Mouse (Mus musculus) heart, adult 9 months (tissue): ENCODE measurements around the gene Lman1l.

Source experiments
- DNase-seq, 2 experiments: peaks; one replicate each; pipeline ENCODE4 v3.0.0; 2022; ENCODE audit warnings: low spot score in 2 of 2

Lman1l gene

DNA sequence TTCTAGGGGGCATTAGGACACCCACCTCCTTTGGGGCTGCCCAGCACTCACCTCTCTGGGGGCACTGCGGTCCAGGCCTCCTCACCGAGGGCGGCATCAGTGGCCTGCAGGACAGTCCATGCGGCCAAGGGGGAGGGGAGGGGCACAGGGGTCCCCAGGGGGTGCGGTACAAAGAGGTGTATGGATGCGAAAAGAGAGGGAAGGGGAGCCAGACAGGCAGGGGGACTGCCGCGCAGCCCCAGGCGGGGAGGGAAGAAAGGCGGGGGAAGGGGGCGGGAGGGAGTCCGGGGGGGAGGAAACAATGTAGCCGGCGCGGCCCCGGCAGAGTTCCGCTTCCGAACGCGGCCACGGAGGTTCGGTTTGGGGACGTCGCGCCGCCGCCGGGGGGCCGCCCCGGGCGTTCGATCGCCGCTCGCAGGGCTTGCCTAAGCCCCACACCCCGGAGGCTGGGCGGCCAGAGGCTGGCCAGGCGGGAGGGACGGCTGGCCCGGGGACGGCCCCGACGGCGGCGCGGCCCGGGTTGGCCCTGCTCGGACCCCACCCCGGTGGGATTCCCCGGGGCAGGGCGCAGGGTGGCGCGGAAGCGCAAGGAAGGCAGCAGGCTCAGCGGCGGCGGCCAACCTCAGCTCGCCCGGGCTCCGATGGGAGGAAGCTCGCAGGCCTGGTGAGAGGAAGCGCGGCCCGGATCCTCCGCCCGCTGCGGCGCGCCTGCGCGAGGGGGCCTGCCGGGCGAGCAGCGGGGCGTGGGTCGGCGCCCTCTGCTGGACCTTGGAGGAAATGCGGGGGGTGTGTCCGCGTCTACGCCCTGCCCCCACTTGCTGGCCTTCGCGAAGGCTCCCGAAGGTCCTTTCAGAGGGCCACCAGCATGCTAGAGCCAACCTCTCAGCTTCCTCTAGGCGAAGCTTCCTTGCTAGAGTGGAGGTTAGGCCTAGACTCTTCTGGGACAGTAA lies 24.6 kb upstream of the Lman1l start:
- DNase-seq = peak; percentile 94 to 95

DNA sequence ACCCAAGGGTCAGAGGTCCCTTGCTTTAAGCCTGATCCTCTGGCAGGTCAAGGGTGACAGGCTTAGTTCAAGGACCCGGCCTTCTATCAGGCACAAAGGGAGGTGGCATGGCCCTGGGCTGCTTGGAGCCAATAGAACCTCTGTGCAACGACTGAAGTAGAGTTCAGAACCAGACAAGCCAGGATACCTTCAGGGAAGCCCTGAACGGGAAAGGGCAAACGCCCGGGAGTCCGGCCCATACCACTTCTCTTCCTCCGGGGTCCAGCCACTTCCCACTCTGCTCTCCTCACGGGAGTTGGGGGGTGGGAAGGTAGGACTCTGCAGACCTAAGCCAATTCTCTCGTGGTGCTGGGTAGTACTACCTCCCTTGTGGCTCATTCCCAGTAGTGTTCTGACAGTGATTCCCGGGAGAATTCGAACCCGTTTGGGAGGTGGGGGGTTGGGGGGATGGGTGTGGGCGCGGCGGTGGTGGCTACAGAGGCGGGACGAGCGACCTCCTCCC lies 23.9 kb upstream of the Lman1l start:
- DNase-seq = no peak

DNA sequence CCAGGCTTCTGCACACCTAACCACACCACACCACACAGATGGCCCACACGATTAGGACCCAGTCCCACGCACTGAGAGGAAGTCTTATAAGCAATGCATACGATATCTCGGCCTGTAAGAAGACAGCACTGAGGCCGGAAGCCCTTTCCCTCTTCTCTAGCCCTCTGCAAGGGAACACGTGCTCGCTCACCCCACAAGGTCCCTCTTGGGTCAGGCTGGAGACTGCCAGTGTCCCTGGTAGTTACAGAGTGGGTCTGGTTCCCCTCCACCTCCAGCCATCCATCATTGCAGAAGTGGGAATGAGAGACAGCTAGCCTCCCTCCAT lies 23.2 kb upstream of the Lman1l start:
- peak in 1 of 2 experiments; percentile 43 for DNase-seq

DNA sequence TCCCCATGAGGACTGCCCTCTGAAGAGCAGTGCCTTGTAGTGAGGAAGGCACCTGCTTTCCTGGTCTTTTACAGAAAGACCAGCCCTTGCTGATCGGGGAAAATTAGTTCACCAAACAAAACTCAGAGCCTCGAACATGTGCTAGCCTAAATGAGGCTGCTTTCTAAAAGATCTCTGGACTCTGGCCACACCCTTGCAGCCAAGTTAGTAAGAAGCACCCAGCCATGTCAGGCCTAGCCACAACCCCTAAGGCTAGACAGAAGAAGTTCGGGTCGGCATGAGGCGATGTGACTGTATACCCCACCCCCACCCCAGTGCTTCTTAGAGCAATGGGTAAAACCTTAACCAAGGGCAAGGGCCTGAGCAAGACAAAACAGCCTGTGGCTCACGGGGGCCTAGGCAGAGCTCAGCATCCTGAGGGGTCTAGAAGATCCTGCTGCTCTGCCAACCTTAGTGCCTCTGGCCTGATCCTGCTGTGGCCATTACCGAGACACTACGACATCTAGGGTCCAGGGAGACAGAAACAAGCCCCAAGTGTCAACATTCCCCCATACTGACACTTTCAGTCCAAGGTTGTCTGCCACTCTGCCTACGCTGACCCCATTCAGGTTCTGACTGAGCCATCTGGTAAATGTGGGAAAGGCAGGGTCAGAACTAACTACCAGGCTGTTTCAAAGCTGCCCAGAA lies 22.7 kb upstream of the Lman1l start:
- DNase-seq = no peak

DNA sequence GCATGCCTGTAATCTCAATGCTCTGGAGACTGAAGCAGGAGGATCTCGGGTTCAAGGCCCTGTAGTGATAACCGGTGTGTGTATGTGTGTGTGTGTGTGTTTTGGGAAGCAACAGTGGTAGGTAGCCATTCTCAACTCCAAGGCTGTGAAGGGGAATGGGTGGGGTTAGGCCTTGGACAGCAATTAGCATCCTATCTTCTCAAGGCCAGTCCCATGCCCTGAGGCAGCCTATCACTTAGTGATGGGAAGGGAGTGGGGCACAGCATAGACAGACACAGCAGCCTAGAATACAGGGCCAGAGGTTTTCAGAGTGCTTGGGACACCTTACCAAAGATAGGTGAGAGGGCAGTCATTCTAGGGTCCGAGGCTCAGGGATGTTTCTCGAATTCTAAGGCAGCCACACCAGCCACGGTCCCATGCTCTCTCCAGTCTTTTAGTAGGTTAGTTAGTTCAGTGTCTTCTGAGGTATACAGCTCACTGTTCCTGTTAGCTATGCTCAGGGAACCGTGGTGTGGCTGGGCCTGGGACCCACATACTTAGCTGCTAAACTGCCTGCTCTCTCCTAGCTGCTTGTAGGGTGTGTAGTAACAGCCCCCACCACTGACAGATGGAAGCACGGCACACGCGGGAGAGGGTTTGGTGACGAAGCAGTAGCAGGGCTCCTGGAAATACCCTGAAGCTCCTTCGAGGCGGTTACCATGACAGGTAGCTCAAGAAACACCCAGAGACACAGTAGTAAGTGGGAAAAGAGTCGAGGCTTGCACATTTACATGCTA lies 21.4 kb upstream of the Lman1l start:
- DNase-seq = no peak

DNA sequence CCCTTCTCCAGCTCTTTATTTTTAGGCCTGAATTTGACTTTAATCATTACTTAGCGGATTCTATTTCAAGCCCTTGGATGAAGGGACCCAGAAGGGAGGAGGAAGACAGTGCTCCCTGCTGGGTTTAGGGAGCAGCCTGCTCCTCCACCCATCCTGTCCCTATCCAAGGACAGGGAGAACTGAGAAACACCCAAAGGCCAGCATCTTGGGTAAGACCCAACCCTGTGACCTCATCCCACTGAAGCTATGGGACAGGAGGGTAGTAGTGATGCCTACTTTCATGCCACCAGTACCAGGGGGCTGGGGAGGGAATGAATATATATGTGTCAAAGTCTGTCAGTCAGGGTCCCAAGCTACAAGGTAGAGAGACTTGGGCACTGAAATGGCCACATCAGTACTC lies 20.4 kb upstream of the Lman1l start:
- no peak for DNase-seq

DNA sequence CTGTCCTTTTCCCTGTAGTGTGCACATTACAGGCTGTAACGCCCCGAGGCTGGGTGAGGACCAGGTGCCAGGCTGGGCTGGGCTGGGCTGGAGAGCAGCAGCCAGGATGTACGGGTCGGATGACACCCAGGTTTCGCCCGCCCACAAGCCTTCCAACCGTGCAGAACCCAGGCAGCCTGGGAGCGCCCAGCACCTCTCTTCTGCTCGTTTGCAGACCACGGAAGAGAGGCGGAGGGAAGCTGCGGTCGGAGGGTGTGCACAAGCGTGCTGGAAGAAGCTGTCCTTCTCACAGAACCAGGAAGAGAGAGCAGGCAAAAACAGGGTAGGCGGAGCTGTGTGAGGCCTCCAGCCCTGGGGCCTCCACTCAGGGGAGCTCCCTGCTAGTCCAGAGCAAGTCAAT lies 19.8 kb upstream of the Lman1l start:
- peak; percentile 70 to 84 for DNase-seq

DNA sequence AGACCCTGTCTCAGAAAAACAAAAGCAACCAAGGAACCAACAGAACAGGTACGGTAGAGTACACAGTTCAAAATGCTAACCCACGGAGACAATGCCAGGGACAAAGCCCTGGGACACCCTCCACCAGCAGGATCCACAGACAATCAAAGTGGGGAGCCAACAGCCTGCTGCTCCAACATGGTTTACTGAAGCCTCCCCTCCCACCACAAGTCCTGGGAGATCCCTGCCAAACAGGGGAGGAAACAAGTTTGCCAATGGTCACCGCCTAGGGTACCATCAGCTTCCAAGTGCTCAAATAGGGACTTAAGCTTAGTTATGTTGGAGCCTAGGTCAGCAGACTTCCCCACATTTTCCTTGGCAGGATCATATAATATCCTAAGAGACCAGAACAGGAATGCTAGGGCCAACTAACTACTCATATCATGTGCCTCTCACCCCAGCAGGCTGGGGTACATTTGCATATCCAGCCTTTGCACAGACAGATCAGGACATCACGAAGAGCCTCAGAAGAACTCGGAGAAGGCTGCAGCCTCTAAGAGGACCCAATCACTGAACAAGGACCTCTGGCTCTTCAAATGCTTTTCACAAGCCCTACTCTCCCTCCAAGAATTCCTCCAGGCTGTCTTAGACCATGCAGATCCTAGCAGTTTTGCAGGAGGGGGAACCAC lies 19.2 kb upstream of the Lman1l start:
- DNase-seq = no peak

DNA sequence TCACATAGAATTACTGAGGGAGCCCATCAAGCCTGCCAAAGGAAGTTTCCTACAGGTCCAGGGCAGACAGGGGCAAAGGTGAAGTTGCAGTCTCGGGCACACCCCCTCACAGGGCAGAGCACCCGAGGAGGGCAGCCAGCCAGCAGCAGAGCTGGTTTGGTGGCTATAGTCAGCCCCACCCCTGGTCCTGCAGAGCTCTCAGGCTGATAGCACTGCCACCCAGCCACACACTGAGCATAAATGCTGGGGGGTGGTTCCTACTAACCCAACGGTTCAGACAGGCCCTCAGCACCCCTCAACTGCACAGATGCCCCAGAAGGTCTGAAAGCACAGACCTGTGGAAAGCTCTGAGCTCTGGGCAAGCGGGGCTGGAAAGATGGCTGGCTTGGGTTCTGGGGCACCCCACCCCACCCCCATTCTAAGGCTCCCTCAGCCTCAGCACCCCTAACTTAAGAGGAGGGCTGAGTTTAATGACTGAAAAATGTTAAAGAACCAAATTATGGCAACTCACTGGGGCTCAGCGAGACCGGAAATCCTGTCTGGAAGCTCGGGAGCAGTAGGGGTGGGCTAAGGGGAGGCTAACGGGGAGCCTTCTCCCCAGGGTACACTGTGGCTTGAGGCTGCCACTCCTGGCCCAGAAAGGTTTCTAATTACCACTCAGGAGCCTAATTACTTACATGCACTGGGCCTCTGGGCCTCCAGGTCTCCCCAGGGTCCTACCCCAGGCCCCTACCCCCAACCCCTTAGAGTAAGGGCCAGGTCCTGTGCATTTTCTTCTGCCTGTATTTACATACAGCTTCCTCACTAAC lies 18.3 kb upstream of the Lman1l start:
- peak in 1 of 2 experiments; percentile 43 for DNase-seq

DNA sequence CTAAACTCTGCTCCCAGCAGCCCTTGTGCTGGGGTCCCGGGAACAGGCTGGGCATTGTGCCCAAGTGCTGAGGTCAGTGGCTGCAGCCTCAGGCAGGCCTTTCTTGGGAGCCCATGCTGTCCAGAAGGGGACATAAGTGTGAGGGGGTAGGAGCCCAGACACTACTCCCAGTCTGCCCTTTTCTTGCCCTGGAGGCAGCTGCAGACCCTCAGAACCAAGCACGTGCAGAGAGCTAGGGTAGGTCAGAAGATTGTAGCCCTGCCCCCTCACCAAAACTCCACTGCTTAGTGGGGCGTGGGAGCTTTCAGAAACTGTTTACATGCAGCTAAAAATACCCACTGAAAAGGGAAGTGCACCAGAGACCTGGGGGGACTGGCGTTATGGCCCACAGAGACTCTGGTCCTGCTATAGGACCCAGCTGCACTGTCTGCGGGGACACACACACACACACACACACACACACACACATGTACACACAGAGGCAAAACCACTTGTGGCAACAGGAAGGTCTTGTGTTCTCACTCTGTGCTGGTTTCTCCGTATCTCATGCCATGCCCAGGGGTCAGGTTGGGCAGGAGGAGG lies 17.3 kb upstream of the Lman1l start:
- peak in 1 of 2 experiments; percentile 76 for DNase-seq

DNA sequence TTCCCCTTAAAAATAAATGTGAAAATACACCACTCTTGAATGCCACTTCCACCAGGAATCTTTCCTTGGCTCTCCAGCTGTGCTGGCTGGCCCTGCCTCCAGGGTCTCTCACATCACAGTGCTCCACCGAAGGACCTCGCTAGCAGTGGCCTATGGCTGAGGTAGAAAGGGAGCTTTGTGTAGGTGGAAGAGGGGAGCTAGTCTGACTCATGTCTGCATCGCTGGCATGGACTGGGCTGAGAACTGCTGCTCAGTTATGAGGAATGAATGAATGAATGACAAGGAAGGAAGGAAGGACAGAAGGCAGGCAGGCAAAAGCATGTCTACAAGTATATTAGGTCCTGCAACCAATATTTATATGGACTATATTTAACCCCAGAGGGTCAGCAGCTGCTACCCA lies 16.7 kb upstream of the Lman1l start:
- DNase-seq = no peak

DNA sequence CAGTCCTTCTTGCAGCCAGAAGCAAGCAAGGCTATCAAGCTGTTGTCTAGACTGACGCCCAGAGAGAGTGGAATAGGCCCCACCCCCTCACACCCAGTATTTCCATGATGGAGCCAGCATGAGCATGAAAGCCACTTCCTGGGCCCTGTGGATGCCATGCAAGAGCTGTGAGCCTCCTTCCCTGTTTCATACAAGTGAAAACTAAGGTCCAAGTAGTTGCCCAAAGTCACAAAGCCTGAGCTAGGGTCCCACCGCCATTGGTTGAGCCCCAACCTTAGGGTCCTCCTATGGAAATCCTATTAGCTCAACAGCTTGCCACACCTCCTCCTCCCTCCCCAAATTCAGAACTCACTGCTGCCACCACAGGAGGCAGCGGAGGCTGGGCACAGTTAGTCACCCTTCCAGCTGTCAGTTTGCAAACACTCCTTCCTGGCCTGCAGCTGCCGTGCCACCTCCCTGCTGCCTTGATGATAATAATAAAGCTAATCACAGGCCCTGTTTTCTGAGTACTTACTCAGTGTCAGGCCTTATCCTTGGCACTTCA lies 13.0 kb upstream of the Lman1l start:
- DNase-seq = no peak

DNA sequence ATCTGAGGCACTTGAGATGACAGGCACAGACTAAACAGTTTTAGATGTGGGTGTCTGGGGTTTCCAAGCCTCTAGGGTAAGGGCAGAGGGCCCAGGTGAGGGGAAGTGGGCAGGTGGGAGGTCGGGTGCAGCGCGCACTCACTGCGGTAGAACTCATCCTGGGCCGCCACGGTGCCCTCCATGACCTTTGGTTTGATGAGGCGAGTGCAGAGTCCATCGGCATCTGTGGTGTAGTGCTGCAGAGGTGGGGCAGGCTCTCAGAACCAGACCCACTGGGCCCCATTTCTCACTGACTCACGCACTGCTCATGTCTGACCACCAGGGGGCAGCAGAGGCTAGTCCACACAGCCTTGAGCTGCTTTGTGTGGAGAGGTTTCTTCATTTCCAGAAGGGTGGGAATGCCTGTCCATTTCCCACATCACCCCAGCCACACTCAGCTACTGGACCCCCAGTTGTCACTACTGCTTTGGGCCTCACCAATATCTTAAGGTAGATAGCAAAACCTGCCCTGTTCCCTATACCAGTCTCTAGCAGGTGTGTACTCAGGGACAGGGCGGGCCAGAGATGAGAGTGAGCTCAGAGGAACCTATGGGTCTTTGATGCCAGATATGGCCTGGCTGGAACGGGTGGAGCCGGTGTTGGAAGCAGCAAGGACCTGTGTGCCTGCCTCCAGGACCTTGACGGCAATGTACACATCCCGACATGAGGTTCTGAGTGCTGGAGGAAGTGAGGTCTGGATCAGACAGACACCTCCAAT lies 8.7 kb upstream of the Lman1l start:
- peak; percentile 69 to 74 for DNase-seq

DNA sequence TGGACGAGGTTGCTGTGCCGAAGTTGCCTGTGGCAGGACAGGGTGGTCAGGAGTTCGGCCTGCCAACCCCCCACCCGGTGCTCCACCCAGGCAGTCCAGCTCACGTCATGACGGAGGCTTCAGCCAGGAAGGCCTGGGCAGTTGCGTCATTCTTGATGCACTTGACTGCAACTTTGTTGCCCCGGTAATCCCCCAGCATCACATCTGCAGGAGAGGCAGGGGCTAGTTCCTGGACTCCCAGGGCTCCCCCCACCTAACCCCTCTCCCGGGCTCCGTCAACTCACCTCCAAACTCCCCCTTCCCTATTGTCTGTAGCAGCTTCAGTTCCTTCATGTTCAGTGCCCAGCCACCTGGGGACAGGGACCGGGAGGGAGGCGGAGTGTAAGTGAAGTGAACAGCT lies 8.1 kb upstream of the Lman1l start:
- no peak for DNase-seq

DNA sequence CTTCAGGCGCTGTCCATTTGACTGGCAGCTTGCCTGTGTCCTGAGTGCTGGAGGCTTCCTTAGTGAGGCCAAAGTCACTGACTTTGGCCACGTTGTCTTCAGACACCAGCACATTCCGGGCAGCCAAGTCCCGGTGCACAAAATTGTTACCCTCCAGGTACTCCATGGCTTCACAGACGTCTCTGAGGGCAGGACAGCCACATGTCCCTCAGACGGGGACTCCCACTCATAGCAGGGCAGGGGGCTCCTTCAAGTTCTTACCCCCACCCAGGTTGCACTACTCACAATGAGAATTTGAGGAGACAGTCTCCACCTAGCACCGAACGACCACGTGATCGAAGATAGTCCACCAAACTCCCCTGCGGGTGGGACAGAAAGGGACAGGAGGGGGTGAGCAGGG lies 7.3 kb upstream of the Lman1l start:
- DNase-seq = no peak

DNA sequence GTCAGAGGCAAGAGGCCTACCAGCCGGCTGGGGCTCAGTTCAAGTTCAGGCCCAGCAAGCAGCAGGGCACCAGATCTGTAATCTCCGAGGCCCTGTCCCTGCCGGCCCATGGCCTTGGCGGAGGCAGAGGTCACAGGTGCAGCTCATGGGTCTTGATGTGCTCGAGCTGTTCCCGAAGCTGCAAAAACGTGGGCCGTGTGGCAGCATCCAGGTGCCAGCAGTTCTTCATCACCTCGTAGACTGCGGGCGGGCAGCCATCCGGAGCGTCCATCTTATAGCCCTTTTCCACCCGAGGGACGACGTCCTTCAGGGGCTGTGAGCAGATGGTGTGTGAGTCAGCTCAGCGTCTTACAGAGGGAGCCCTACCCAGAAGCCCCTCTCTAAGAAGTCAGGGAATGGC lies 6.6 kb upstream of the Lman1l start:
- DNase-seq = no peak

DNA sequence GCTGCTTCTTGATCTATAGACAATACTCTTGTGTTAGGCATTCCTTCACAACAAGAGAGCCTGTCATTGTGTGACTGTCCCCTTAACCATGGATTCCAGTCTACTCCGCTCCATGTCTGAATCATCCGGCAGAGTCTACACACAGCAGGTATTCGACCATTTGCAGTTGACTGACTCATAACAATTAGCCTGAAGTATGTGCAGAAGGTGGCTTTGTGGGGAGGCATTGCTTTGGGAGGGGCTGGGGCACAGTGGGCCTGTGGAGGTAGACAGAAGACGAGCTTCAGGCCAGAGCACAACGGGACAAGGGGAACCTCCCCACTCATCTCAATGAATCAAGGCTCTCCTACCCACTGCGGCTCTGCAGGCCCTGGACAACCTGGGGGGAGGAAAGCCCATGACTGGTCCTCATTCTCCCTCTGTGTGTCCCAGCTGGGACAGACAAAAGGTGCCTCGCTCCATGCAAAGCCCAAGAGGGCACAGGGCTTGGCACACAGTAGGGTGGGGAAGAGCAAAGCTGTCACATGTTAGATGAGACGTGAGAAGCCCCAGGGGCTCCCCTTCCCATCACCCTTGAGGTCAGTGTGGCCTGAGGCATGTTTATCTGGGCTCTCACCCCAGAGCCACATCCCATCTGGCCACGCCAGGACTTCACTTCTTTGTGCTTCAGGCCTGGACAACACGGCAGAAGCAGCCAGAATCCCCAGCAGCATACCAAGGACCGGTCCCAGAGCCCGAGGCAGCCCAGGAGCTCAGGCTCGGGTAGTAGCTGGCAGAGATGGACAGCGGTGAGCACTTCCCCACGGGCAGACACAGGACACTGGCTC lies 5.3 kb upstream of the Lman1l start:
- no peak for DNase-seq

DNA sequence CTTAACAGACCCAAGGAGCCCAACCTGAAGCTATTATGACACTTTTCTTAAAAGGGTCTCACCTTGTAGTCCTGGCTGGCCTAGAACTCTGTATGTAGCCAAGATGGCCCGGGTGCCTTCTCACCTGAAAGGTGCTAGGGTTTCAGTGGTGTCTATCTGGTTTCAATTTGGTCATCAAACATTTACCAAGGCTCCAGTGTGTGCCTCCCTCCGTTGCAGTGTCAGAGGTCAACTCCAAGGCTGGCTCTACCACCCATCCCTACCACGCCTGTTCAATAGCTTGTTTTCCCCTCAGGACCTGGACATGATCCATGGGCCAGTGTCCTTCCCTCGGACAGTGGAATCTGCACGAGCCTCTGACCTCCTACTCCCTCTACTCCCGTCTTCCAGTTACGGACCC lies 3.7 kb upstream of the Lman1l start:
- DNase-seq = no peak

DNA sequence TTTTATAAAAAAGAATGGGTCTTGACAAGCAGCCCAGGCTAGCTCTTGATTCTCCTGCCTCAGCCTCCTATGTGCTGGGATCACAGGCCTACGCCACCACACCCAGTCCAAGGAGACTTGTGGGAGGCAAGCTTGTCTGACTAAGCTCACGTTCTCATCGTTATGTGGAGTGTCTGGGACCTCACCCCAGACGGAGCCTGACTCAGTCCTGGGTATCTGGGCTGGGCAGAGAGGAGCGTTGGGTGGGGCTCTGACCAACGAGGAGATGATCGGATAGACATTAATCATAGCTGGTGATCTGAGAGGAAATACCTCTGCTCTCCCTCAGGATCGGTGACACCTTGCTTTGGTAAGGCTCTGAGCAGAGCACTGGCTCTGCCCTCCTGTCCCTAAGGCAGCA lies 1.7 kb downstream of the Lman1l start:
- DNase-seq = no peak
